Mouse (Mus musculus) brain, embryonic 14.5 days (tissue): Measurements from ENCODE around the gene Micu1.
"Not testable (repeated sequence)": the region's sequence is repeated elsewhere in the genome, so short reads cannot be mapped to it uniquely, and the experiment has no call there.

ENCODE experiments used
- CTCF ChIP-seq: fragments of 200-500 bp; IDR thresholded peaks from 2 replicates; pipeline ENCODE4 v1.5.1; 2012; ENCODE audit warnings: inconsistent platforms, mild to moderate bottlenecking, moderate library complexity, borderline replicate concordance; ENCODE audit not compliant: insufficient read depth, insufficient read length; ENCODE audit errors: extremely low read depth
- POLR2A ChIP-seq: fragments of 200-500 bp; IDR thresholded peaks from 2 replicates; pipeline ENCODE4 v1.6.1; 2012; ENCODE audit warnings: mild to moderate bottlenecking, inconsistent platforms, borderline replicate concordance; ENCODE audit not compliant: poor library complexity, insufficient read depth, insufficient read length, severe bottlenecking; ENCODE audit errors: extremely low read depth

DNA sequence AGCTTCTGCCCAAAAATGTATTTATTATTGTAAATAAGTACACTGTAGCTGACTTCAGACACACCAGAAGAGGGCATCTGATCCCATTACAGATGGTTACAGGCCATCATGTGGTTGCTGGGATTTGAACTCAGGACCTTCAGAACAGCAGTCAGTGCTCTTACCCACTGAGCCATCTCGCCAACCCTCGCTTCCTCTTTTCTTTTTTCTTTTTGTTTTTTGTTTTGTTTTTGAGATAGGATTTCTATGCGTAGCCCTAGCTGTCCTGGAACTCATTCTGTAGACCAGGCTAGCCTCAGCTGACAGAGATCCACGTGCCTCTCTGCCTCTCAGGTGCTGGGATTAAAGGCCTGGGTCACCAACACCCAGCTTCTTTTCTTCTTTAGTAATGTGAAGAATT lies 170.4 kb downstream of the Micu1 start:
- not testable (repeated sequence) for TF ChIP-seq CTCF, POLR2A
